Mouse (Mus musculus) ES-Bruce4 (cell line): ENCODE data around the gene Ropn1l.

Experiments used
- CTCF ChIP-seq: IDR thresholded peaks from one replicate; pipeline ENCODE4 v1.8.1; 2011; ENCODE audit warnings: low read depth, low read length
- EP300 ChIP-seq: IDR thresholded peaks from 2 replicates; pipeline ENCODE4 v1.6.1; 2011; ENCODE audit warnings: low read depth, low read length; ENCODE audit not compliant: insufficient read depth

GRCm38 (mm10) chr15:31407490-31407889 lies 46.0 kb downstream of the Ropn1l start:
- TF ChIP-seq CTCF = no peak
- no peak for TF ChIP-seq EP300
